Comparison of ENCODE assay signal across 29 mouse cellular contexts in the genomic region with DNA sequence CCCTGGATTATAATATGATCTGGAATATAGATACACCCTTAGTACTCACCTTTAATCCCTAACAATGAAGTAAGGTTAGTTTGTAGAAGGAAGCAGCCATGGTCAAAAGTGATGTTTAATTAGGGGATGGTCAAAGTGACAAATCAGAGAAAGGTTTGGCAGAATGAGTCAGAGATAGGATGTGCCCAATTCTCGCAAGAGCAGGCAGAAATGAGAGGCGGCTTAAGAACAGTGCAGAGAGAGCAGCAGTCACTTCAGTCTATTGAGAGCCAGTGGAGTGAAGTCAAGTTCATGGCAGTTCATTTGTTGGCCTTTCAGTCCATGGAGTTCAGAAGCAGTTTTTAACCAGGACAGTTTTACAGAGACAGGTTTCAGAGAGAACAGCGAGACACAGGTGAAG.
DNase-seq lines count a peak whose midpoint lies in the region; ATAC-seq lines count a peak whose summit lies in the region.
"Had no signal": no experiment of that assay in that cellular context is flagged by ENCODE, and none has a peak within 500 bp of the region (broad histone marks: within the 10 kb centered on the region; RNA-seq: fewer than 3 reads in every experiment).

No protein-coding gene starts in this region.

- no peak overlapping the region for H3K4me3 ChIP-seq in heart, embryonic 11.5 days (ENCODE audit: low read depth, low read length)
- H3K4me3 ChIP-seq in stomach, embryonic 16.5 days (replicated peaks; ENCODE audit: low read length), result no peak overlapping the region
- H3K4me3 ChIP-seq: embryonic facial prominence, embryonic 10.5 days; embryonic facial prominence, embryonic 13.5 days; erythroblast, embryonic 14.5 days; forebrain, embryonic 12.5 days; forebrain, embryonic 15.5 days; heart, embryonic 12.5 days; heart, embryonic 15.5 days; hindbrain, embryonic 10.5 days had no signal

- no peak overlapping the region for H3K9ac ChIP-seq in heart, embryonic 11.5 days (ENCODE audit: low read depth, low read length)
- no peak overlapping the region for H3K9ac ChIP-seq in stomach, embryonic 16.5 days (ENCODE audit: low read length)
- H3K9ac ChIP-seq: embryonic facial prominence, embryonic 13.5 days; forebrain, embryonic 12.5 days; forebrain, embryonic 15.5 days; heart, embryonic 12.5 days; heart, embryonic 15.5 days; hindbrain, embryonic 14.5 days had no signal

- peak; percentile 61 for DNase-seq in heart, adult 11 months
- peak; percentile 44 for DNase-seq in CD4-positive, CD25-positive, alpha-beta regulatory T cell, adult 2 months (ENCODE audit: low read depth, low spot score)
- DNase-seq in gastrocnemius, adult 8-10 months (ENCODE audit: low spot score in 2 of 2), result no peak
- no peak for DNase-seq in spleen, postnatal 10 days (ENCODE audit: low spot score in 2 of 2)
- no peak for DNase-seq in adrenal gland, postnatal 14 days
- DNase-seq: adrenal gland, adult 2 months; adrenal gland, postnatal 25 days; cerebellum, adult 11-12 months; cerebellum, adult 8-10 months; cerebellum, postnatal 10 days; cerebellum, postnatal 36 days; embryo, embryonic 11 days; gastrocnemius, postnatal 10 days; gastrocnemius, postnatal 36 days; heart, postnatal 10 days; heart, postnatal 36 days had no signal

- no peak overlapping the region for H3K4me2 ChIP-seq in heart, embryonic 11.5 days
- no peak overlapping the region for H3K4me2 ChIP-seq in stomach, embryonic 16.5 days (ENCODE audit: low read depth, low read length)
- H3K4me2 ChIP-seq: embryonic facial prominence, embryonic 13.5 days; forebrain, embryonic 12.5 days; forebrain, embryonic 15.5 days; heart, embryonic 12.5 days; heart, embryonic 15.5 days; hindbrain, embryonic 14.5 days had no signal

- no peak for ATAC-seq in heart, embryonic 11.5 days (replicated peaks; ENCODE audit: insufficient number of reproducible peaks, low FRiP score, low TSS enrichment)
- ATAC-seq in inflammation-experienced regulatory T-cells, adult 6 months, result peak; percentile 16
- no peak for ATAC-seq in stomach, embryonic 16.5 days (ENCODE audit: insufficient read depth, low FRiP score)
- ATAC-seq: forebrain, embryonic 15.5 days; hindbrain, postnatal 0 days had no signal

- no peak overlapping the region for H3K27ac ChIP-seq in heart, embryonic 11.5 days (ENCODE audit: low read depth, low read length)
- peak overlapping the region; percentile 13; the same call in 1 of the 2 replicates for H3K27ac ChIP-seq in stomach, embryonic 16.5 days (ENCODE audit: low read length)
- H3K27ac ChIP-seq: embryonic facial prominence, embryonic 10.5 days; embryonic facial prominence, embryonic 13.5 days; forebrain, embryonic 12.5 days; forebrain, embryonic 15.5 days; heart, embryonic 15.5 days; hindbrain, embryonic 10.5 days; hindbrain, embryonic 14.5 days; hindbrain, postnatal 0 days had no signal

- H3K36me3 ChIP-seq in heart, embryonic 11.5 days (ENCODE audit: control insufficient read depth, insufficient read depth, low read length), result no peaks in the 10 kb centered on the region
- no peaks in the 10 kb centered on the region for H3K36me3 ChIP-seq in stomach, embryonic 16.5 days (ENCODE audit: control insufficient read depth, insufficient read depth, low read length)
- H3K36me3 ChIP-seq: embryonic facial prominence, embryonic 10.5 days; embryonic facial prominence, embryonic 13.5 days; forebrain, embryonic 12.5 days; forebrain, embryonic 15.5 days; heart, embryonic 12.5 days; heart, embryonic 15.5 days; hindbrain, embryonic 10.5 days had no signal

- H3K27me3 ChIP-seq in heart, embryonic 11.5 days (ENCODE audit: control insufficient read depth, insufficient read depth, low read length), result no peaks in the 10 kb centered on the region
- H3K27me3 ChIP-seq in stomach, embryonic 16.5 days (ENCODE audit: control insufficient read depth, insufficient read depth, low read length), result no peaks in the 10 kb centered on the region
- H3K27me3 ChIP-seq: embryonic facial prominence, embryonic 13.5 days; forebrain, embryonic 12.5 days; forebrain, embryonic 15.5 days; heart, embryonic 12.5 days; heart, embryonic 15.5 days had no signal

- no peaks in the 10 kb centered on the region for H3K9me3 ChIP-seq in heart, embryonic 11.5 days (replicated peaks; ENCODE audit: control insufficient read depth, low read length)
- H3K9me3 ChIP-seq in stomach, embryonic 16.5 days (replicated peaks; ENCODE audit: control insufficient read depth, low read length), result no peaks in the 10 kb centered on the region
- H3K9me3 ChIP-seq: embryonic facial prominence, embryonic 10.5 days; embryonic facial prominence, embryonic 13.5 days; forebrain, embryonic 12.5 days; forebrain, embryonic 15.5 days; heart, embryonic 12.5 days; heart, embryonic 15.5 days; hindbrain, embryonic 10.5 days had no signal

- H3K4me1 ChIP-seq in heart, embryonic 11.5 days (ENCODE audit: control insufficient read depth, insufficient read depth, low read length), result no peaks in the 10 kb centered on the region
- no peaks in the 10 kb centered on the region for H3K4me1 ChIP-seq in stomach, embryonic 16.5 days (ENCODE audit: control insufficient read depth, insufficient read depth, low read length)
- H3K4me1 ChIP-seq: embryonic facial prominence, embryonic 10.5 days; embryonic facial prominence, embryonic 13.5 days; forebrain, embryonic 12.5 days; forebrain, embryonic 15.5 days; heart, embryonic 12.5 days; heart, embryonic 15.5 days had no signal

- WGBS in heart, embryonic 11.5 days (ENCODE audit: insufficient replicate concordance), result 76% methylated on average over 3 of the region's 3 CpGs
- WGBS in stomach, embryonic 16.5 days, result 93% methylated on average over 3 of the region's 3 CpGs

Comparison
In these comparisons a context has a peak if more than half of its experiments do, and no peak if none do; other contexts are left out.
1. DNase-seq: peak in heart, adult 11 months (single experiment) and CD4-positive, CD25-positive, alpha-beta regulatory T cell, adult 2 months (single experiment); none in gastrocnemius, adult 8-10 months (0 of 2), spleen, postnatal 10 days (0 of 2) and adrenal gland, postnatal 14 days (single experiment).